Mouse (Mus musculus) mouse embryonic stem cell (cell line): ENCODE measurements at regions not wholly inside any gene's neighbourhood (a gene's known extent, or its start where the extent isn't known, plus 50 kb on each side); places are given as distances from the start of the nearest gene placed in this dataset.

ENCODE experiments used
- in situ Hi-C, 2 experiments: fragments of 300-500 bp; cut with MboI; formaldehyde crosslinking; loops; 1 replicate in 1 of 2; 3 replicates in 1 of 2; pipeline ENCODE4 v1.14.3; 2019 to 2020; ENCODE audit warnings: low sequenced_read_pairs in 2 of 2, low pct_unique_long_range_greater_than_20kb in 1 of 2, mixed read lengths in 1 of 2; ENCODE audit not compliant: unreplicated experiment in 1 of 2

GRCm38 (mm10) chr9:49973974-49974495 is 175.3 kb upstream of the Ncam1 start:
- in situ Hi-C loops, result no loop called here

GRCm38 (mm10) chr9:49969429-49969828 is 170.7 kb upstream of the Ncam1 start:
- in situ Hi-C loops, result no loop called here

- in situ Hi-C loops, result no loop called here
These were observed 165.9 kb upstream of the Ncam1 start for GRCm38 (mm10) chr9:49964666-49965065.

- in situ Hi-C loops, result no loop called here
These were observed 163.9 kb upstream of the Ncam1 start for GRCm38 (mm10) chr9:49962561-49963071.

GRCm38 (mm10) chr9:49961965-49962364 is 163.2 kb upstream of the Ncam1 start:
- in situ Hi-C loops, result no loop called here

GRCm38 (mm10) chr9:49961329-49961728 is 162.6 kb upstream of the Ncam1 start:
- in situ Hi-C loops, result no loop called here

- in situ Hi-C loops, result no loop called here
These were observed 161.3 kb upstream of the Ncam1 start for GRCm38 (mm10) chr9:49959987-49960386.

GRCm38 (mm10) chr9:49958890-49959289 is 160.2 kb upstream of the Ncam1 start:
- in situ Hi-C loops, result no loop called here

- in situ Hi-C loops, result no loop called here
These were observed 155.9 kb upstream of the Ncam1 start for GRCm38 (mm10) chr9:49954601-49955000.

- in situ Hi-C loops, result no loop called here
These were observed 151.6 kb upstream of the Ncam1 start for GRCm38 (mm10) chr9:49950321-49950720.

- in situ Hi-C loops, result no loop called here
These were observed 149.8 kb upstream of the Ncam1 start for GRCm38 (mm10) chr9:49948546-49948945.

GRCm38 (mm10) chr9:49946857-49947256 is 148.1 kb upstream of the Ncam1 start:
- in situ Hi-C loops, result no loop called here

GRCm38 (mm10) chr9:49935555-49936376 is 137.0 kb upstream of the Ncam1 start:
- in situ Hi-C loops, result no loop called here

GRCm38 (mm10) chr9:49928041-49928656 is 129.4 kb upstream of the Ncam1 start:
- in situ Hi-C loops, result no loop called here

GRCm38 (mm10) chr9:49927281-49927680 is 128.6 kb upstream of the Ncam1 start:
- in situ Hi-C loops, result no loop called here

- in situ Hi-C loops, result no loop called here
These were observed 127.1 kb upstream of the Ncam1 start for GRCm38 (mm10) chr9:49925796-49926195.

GRCm38 (mm10) chr9:49923981-49924501 is 125.3 kb upstream of the Ncam1 start:
- in situ Hi-C loops, result no loop called here

- in situ Hi-C loops, result no loop called here
These were observed 124.0 kb upstream of the Ncam1 start for GRCm38 (mm10) chr9:49922770-49923169.

GRCm38 (mm10) chr9:49922162-49922561 is 123.4 kb upstream of the Ncam1 start:
- in situ Hi-C loops, result no loop called here
